Mouse (Mus musculus) testis, adult 2 months (tissue): ENCODE results near the gene Olfr894. TPM values are rescaled to one million over a fixed set of nuclear protein-coding genes. Genes with fewer than 3 reads are reported as not detected.
"Not testable (repeated sequence)": the region's sequence is repeated elsewhere in the genome, so short reads cannot be mapped to it uniquely, and the experiment has no call there.

Experiments
- H3K27ac ChIP-seq: fragments of 200-500 bp; 2 replicates; pipeline ENCODE4 v1.5.1; 2012; ENCODE audit warnings: low read depth, low read length; ENCODE audit not compliant: control insufficient read depth, insufficient read depth
- H3K27me3 ChIP-seq: fragments of 200-500 bp; 2 replicates; pipeline ENCODE4 v1.6.1; 2012; ENCODE audit warnings: mild to moderate bottlenecking, low read length, moderate library complexity; ENCODE audit not compliant: control insufficient read depth, insufficient read depth
- H3K36me3 ChIP-seq: fragments of 200-500 bp; 2 replicates; pipeline ENCODE4 v1.6.1; 2012; ENCODE audit warnings: mild to moderate bottlenecking, low read length; ENCODE audit not compliant: control insufficient read depth, insufficient read depth
- H3K4me1 ChIP-seq: fragments of 200-500 bp; 2 replicates; pipeline ENCODE4 v1.6.1; 2012; ENCODE audit warnings: low read length; ENCODE audit not compliant: control insufficient read depth, insufficient read depth
- H3K4me3 ChIP-seq: fragments of 200-500 bp; 2 replicates; pipeline ENCODE4 v1.5.1; 2012; ENCODE audit warnings: low read depth, mild to moderate bottlenecking, low read length, moderate library complexity, mixed read lengths; ENCODE audit not compliant: control insufficient read depth
- CTCF ChIP-seq: fragments of 200-500 bp; IDR thresholded peaks from 2 replicates; pipeline ENCODE4 v1.5.1; 2012; ENCODE audit warnings: low read depth, mild to moderate bottlenecking, inconsistent platforms, low read length, moderate library complexity; ENCODE audit not compliant: control insufficient read depth, insufficient read depth, insufficient replicate concordance
- POLR2A ChIP-seq: fragments of 200-500 bp; IDR thresholded peaks from 2 replicates; pipeline ENCODE4 v1.6.1; 2012; ENCODE audit warnings: low read depth, mild to moderate bottlenecking, inconsistent platforms, low read length, moderate library complexity; ENCODE audit not compliant: control insufficient read depth
- polyA plus RNA-seq: library from polyadenylated mRNA; depleted of rRNA; stranded (reverse); fragments of >200 nt; gene quantifications from 2 replicates; pipeline ENCODE4 v1.2.3, GENCODE M21; 2012; rRNA removed

The Olfr894 gene
- polyA plus RNA-seq, result not detected in 2 replicates

GRCm38 (mm10) chr9:38217755-38218154 is at the start of gene Olfr894:
Gene Olfr894 (plus strand): TSS chr9:38218055.
- no peak within 1 kb of the TSS for H3K4me3 ChIP-seq
- no peaks in the 10 kb centered on the region for H3K27me3 ChIP-seq
- H3K36me3 ChIP-seq, result no peaks in the 10 kb centered on the region
- TF ChIP-seq CTCF, result no peak
- no peak for TF ChIP-seq POLR2A
- no peaks in the 10 kb centered on the region for H3K4me1 ChIP-seq
- no peak within 1 kb of the TSS for H3K27ac ChIP-seq

- H3K36me3 ChIP-seq, H3K4me3 ChIP-seq, H3K27ac ChIP-seq, H3K4me1 ChIP-seq, H3K27me3 ChIP-seq: not testable (repeated sequence)
These were observed 49.5 kb upstream of the Olfr894 start for GRCm38 (mm10) chr9:38168341-38168740.

GRCm38 (mm10) chr9:38180721-38181120 is 37.1 kb upstream of the Olfr894 start, which contains the start of gene Olfr891:
Gene Olfr891 (minus strand): TSS chr9:38180821.
- H3K36me3 ChIP-seq, result no peaks in the 10 kb centered on the region
- H3K4me1 ChIP-seq, result no peaks in the 10 kb centered on the region
- TF ChIP-seq CTCF (no peak), POLR2A (no peak)
- H3K27ac ChIP-seq, result no peak within 1 kb of the TSS
- no peak within 1 kb of the TSS for H3K4me3 ChIP-seq
- H3K27me3 ChIP-seq, result no peaks in the 10 kb centered on the region

GRCm38 (mm10) chr9:38208065-38208464 is 9.8 kb upstream of the Olfr894 start, which contains the start of gene Olfr893:
Gene Olfr893 (plus strand): TSS chr9:38208365.
- Histone ChIP-seq H3K4me1 (no peaks in the 10 kb centered on the region), H3K4me3 (no peak within 1 kb of the TSS), H3K36me3 (no peaks in the 10 kb centered on the region), H3K27ac (no peak within 1 kb of the TSS), H3K27me3 (no peaks in the 10 kb centered on the region)
- TF ChIP-seq POLR2A (no peak), CTCF (no peak)

GRCm38 (mm10) chr9:38252474-38252873 is 34.6 kb downstream of the Olfr894 start, which contains the start of gene Olfr143:
Gene Olfr143 (plus strand): TSS chr9:38252774.
- TF ChIP-seq CTCF, result no peak
- no peak for TF ChIP-seq POLR2A

GRCm38 (mm10) chr9:38267551-38267950 is 49.7 kb downstream of the Olfr894 start, which contains the start of gene Olfr895:
Gene Olfr895 (plus strand): TSS chr9:38267851.
- Histone ChIP-seq H3K36me3 (no peaks in the 10 kb centered on the region), H3K4me3 (no peak within 1 kb of the TSS), H3K4me1 (no peaks in the 10 kb centered on the region), H3K27ac (no peak within 1 kb of the TSS), H3K27me3 (no peaks in the 10 kb centered on the region)
- TF ChIP-seq POLR2A (no peak), CTCF (no peak)

More at GRCm38 (mm10) chr9:38252474-38252873, 34.6 kb downstream of the Olfr894 start, which contains the start of gene Olfr143:
- H3K4me1 ChIP-seq, result no peaks in the 10 kb centered on the region
- no peaks in the 10 kb centered on the region for H3K27me3 ChIP-seq
- H3K27ac ChIP-seq, result no peak within 1 kb of the TSS
- H3K36me3 ChIP-seq, result no peaks in the 10 kb centered on the region
- no peak within 1 kb of the TSS for H3K4me3 ChIP-seq

Other genes with a start within 250 kb of the Olfr894 start
- not detected in 2 replicates for gene Olfr881, start 226.2 kb upstream of the Olfr894 start, polyA plus RNA-seq
- gene Olfr883, start 192.2 kb upstream of the Olfr894 start, polyA plus RNA-seq, result not detected in 2 replicates
- gene Olfr884, start 171.5 kb upstream of the Olfr894 start, polyA plus RNA-seq, result not detected in 2 replicates
- gene Olfr885, start 156.7 kb upstream of the Olfr894 start, polyA plus RNA-seq, result not detected in 2 replicates
- not detected in 2 replicates for gene Olfr887, start 134.0 kb upstream of the Olfr894 start, polyA plus RNA-seq
- gene Olfr888, start 109.9 kb upstream of the Olfr894 start, polyA plus RNA-seq, result not detected in 2 replicates
- not detected in 2 replicates for gene Olfr889, start 102.9 kb upstream of the Olfr894 start, polyA plus RNA-seq
- not detected in 2 replicates for gene Olfr890, start 75.5 kb upstream of the Olfr894 start, polyA plus RNA-seq
- gene Olfr891, start 37.2 kb upstream of the Olfr894 start, polyA plus RNA-seq, result not detected in 2 replicates
- 0.09 TPM in 1 of 2 replicates, not detected in the other for gene Olfr893, start 9.7 kb upstream of the Olfr894 start, polyA plus RNA-seq
- gene Olfr143, start 34.7 kb downstream of the Olfr894 start, polyA plus RNA-seq, result not detected in 2 replicates
- not detected in 2 replicates for gene Olfr895, start 49.8 kb downstream of the Olfr894 start, polyA plus RNA-seq
- gene Olfr896-ps1, start 73.1 kb downstream of the Olfr894 start, polyA plus RNA-seq, result 0.16 and 0.18 TPM in 2 replicates
- gene Olfr25, start 111.0 kb downstream of the Olfr894 start, polyA plus RNA-seq, result 0.04 and 0.12 TPM in 2 replicates
- 0.25 TPM in 1 of 2 replicates, not detected in the other for gene Olfr898, start 130.4 kb downstream of the Olfr894 start, polyA plus RNA-seq
- not detected in 2 replicates for gene Olfr250, start 148.8 kb downstream of the Olfr894 start, polyA plus RNA-seq
- gene Olfr251, start 159.0 kb downstream of the Olfr894 start, polyA plus RNA-seq, result not detected in 2 replicates
- gene Olfr147, start 183.6 kb downstream of the Olfr894 start, polyA plus RNA-seq, result not detected in 2 replicates
- not detected in 2 replicates for gene Olfr901, start 211.4 kb downstream of the Olfr894 start, polyA plus RNA-seq
- gene Olfr902, start 229.6 kb downstream of the Olfr894 start, polyA plus RNA-seq, result not detected in 2 replicates
- not detected in 2 replicates for gene Olfr904, start 245.1 kb downstream of the Olfr894 start, polyA plus RNA-seq